Mouse (Mus musculus): ENCODE results near the gene Mfsd4b5.

DNA sequence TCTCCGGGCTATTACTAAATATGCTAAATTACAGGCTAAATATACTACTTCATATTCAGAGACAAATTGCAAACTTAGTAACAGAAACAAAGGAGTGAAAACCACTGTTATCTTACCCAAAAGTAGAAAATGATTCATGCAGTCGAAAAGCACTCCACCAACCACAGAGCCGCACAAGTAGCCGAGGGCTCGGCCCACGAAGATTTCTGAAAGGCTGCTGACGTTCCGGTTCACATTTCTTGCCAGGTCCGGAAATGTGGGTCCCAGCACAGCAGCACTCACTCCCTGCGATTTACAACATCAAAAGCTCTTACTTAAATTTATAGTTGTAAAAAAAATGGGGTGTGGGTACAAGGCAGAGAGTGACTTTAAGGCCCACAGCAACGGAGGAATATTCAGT, 11.5 kb downstream of the Mfsd4b5 start:
- TF ChIP-seq POLR2A (IDR thresholded peaks at IDR 0.05; ENCODE audit: low read depth, low read length) (no peak), CTCF (IDR thresholded peaks at IDR 0.05; ENCODE audit: extremely low read depth, insufficient read length, insufficient replicate concordance, low read depth, low read length) (no peak)
